Mouse (Mus musculus) stomach, embryonic 14.5 days (tissue): ENCODE results near the gene Pcnp. TPM values are rescaled to one million over a fixed set of nuclear protein-coding genes. Genes with fewer than 3 reads are reported as not detected.
"Not testable (repeated sequence)": the region's sequence is repeated elsewhere in the genome, so short reads cannot be mapped to it uniquely, and the experiment has no call there.

Source experiments
- ATAC-seq: fragments of 200-750 bp; cut with Nextera tagmentation; 2 replicates; pipeline ENCODE4 v1.8.0; 2017; ENCODE audit warnings: low read depth, moderate TSS enrichment; ENCODE audit not compliant: insufficient number of reproducible peaks, insufficient read depth, low FRiP score
- H3K27ac ChIP-seq: fragments of 300-500 bp; sonication (generic); 2 replicates; pipeline ENCODE4 v1.5.1; 2014; ENCODE audit warnings: mild to moderate bottlenecking, low read length, moderate library complexity, mixed read lengths
- H3K27me3 ChIP-seq: fragments of 300-500 bp; sonication (generic); 2 replicates; pipeline ENCODE4 v1.6.1; 2014; ENCODE audit warnings: low read length, control low read depth, mixed read lengths; ENCODE audit not compliant: control insufficient read depth, insufficient read depth
- H3K36me3 ChIP-seq: fragments of 300-500 bp; sonication (generic); 2 replicates; pipeline ENCODE4 v1.6.1; 2014; ENCODE audit warnings: mild to moderate bottlenecking, control low read depth, low read length, moderate library complexity, mixed read lengths; ENCODE audit not compliant: control insufficient read depth, insufficient read depth
- H3K4me1 ChIP-seq: fragments of 300-500 bp; sonication (generic); 2 replicates; pipeline ENCODE4 v1.6.1; 2014; ENCODE audit warnings: low read length, control low read depth, mixed read lengths; ENCODE audit not compliant: control insufficient read depth, insufficient read depth
- H3K4me2 ChIP-seq: fragments of 300-500 bp; sonication (generic); replicated peaks from 2 replicates; pipeline ENCODE4 v1.6.1; 2014; ENCODE audit warnings: low read depth, low read length, control low read depth
- H3K4me3 ChIP-seq: fragments of 300-500 bp; sonication (generic); 2 replicates; pipeline ENCODE4 v1.5.1; 2014; ENCODE audit warnings: low read depth, low read length, control low read depth
- H3K9ac ChIP-seq: fragments of 300-500 bp; sonication (generic); replicated peaks from 2 replicates; pipeline ENCODE4 v1.6.1; 2014; ENCODE audit warnings: low read depth, mild to moderate bottlenecking, control low read depth, low read length, moderate library complexity, mixed read lengths
- H3K9me3 ChIP-seq: fragments of 300-500 bp; sonication (generic); 2 replicates; pipeline ENCODE4 v1.6.1; 2016; ENCODE audit warnings: low read depth, low read length, control low read depth; ENCODE audit not compliant: control insufficient read depth
- WGBS: fragments of 180-500 bp; shearing (Covaris S2); extraction: QIAGEN DNeasy Blood & Tissue Kit; methylation state at CpG from one replicate; pipeline ENCODE4 v1.1.7; 2014; 5-methylcytosine and 5-hydroxymethylcytosine counted together
- polyA plus RNA-seq: library from polyadenylated mRNA; unstranded; fragments of >200 nt; fragmentation: Nextera tagmentation; extraction: Ambion mirVana; gene quantifications from 2 replicates; pipeline ENCODE4 v1.2.1, GENCODE M21; 2014

The Pcnp gene
- 231 and 241 TPM in 2 replicates for polyA plus RNA-seq

- WGBS = under 1% methylated on average over 39 of the region's 39 CpGs
- no peaks in the 10 kb centered on the region for H3K27me3 ChIP-seq
- peaks cover 40% of the 10 kb centered on the region for H3K36me3 ChIP-seq
- peak within 1 kb of the TSS; percentile 90 for H3K27ac ChIP-seq
- H3K9me3 ChIP-seq = no peaks in the 10 kb centered on the region
- H3K9ac ChIP-seq = peak within 1 kb of the TSS; percentile 95
- peaks cover 11% of the 10 kb centered on the region for H3K4me1 ChIP-seq
- peak within 1 kb of the TSS; percentile 72 for H3K4me2 ChIP-seq
- ATAC-seq = peak; percentile 100
- H3K4me3 ChIP-seq = peak within 1 kb of the TSS; percentile 73
These were observed at the start of gene Pcnp for GRCm38 (mm10) chr16:56029661-56030082. TSS of gene Pcnp (minus strand) at chr16:56029739.

- no peaks in the 10 kb centered on the region for H3K36me3 ChIP-seq
- 10% methylated on average over 11 of the region's 11 CpGs for WGBS
- no peaks in the 10 kb centered on the region for H3K27me3 ChIP-seq
- peak overlapping the region; percentile 56 for H3K4me2 ChIP-seq
- H3K27ac ChIP-seq = peak overlapping the region; percentile 77; the same call in 1 of the 2 replicates
- ATAC-seq = no peak
- H3K4me1 ChIP-seq = peaks cover 7% of the 10 kb centered on the region; the same call in 1 of the 2 replicates
- peak overlapping the region; percentile 68 for H3K9ac ChIP-seq
- H3K4me3 ChIP-seq = peak overlapping the region; percentile 81
- no peaks in the 10 kb centered on the region for H3K9me3 ChIP-seq
These were observed 46.8 kb upstream of the Pcnp start for GRCm38 (mm10) chr16:56076121-56076869.

- Histone ChIP-seq H3K36me3 (no peaks in the 10 kb centered on the region), H3K4me3 (peak overlapping the region; percentile 81), H3K27me3 (no peaks in the 10 kb centered on the region), H3K4me1 (peaks cover 7% of the 10 kb centered on the region; the same call in 1 of the 2 replicates), H3K4me2 (peak overlapping the region; percentile 56), H3K9ac (peak overlapping the region; percentile 68), H3K9me3 (no peaks in the 10 kb centered on the region), H3K27ac (peak overlapping the region; percentile 77)
- ATAC-seq = peak; percentile 80
- under 1% methylated on average over 51 of the region's 66 CpGs for WGBS
These were observed 45.9 kb upstream of the Pcnp start for GRCm38 (mm10) chr16:56075222-56076111.

DNA sequence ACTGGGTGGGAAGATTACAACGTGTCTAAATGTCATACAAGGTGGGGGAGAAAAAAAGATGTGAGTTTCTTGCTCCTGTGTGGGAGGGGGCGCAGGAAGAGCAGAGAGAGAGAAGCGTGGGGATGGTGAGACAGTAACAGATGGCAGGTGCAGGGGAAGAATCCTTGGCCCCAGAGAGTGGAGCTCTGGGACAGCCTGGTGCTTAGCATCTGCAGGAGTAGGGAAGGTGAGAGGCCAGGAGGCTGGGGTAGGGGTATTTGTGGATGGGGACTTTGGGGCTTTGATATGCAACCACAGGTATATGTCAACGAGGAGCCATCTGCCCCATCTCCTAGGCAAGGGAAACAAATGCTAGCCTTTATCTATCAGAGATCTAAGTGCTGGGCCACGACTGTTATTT, 45.0 kb upstream of the Pcnp start:
- peak overlapping the region; percentile 56 for H3K4me2 ChIP-seq
- no peak overlapping the region for H3K9ac ChIP-seq
- H3K27me3 ChIP-seq = no peaks in the 10 kb centered on the region
- no peak overlapping the region for H3K27ac ChIP-seq
- ATAC-seq = no peak
- WGBS = 67% methylated on average over 5 of the region's 5 CpGs
- no peak overlapping the region for H3K4me3 ChIP-seq
- H3K36me3 ChIP-seq = no peaks in the 10 kb centered on the region
- H3K9me3 ChIP-seq = no peaks in the 10 kb centered on the region
- H3K4me1 ChIP-seq = peaks cover 7% of the 10 kb centered on the region; the same call in 1 of the 2 replicates

GRCm38 (mm10) chr16:56074122-56074521, 44.6 kb upstream of the Pcnp start:
- WGBS = 95% methylated on average over 1 of the region's 1 CpGs
- peaks cover 7% of the 10 kb centered on the region; the same call in 1 of the 2 replicates for H3K4me1 ChIP-seq
- H3K9ac ChIP-seq = no peak overlapping the region
- H3K9me3 ChIP-seq = no peaks in the 10 kb centered on the region
- no peak overlapping the region for H3K4me3 ChIP-seq
- no peaks in the 10 kb centered on the region for H3K36me3 ChIP-seq
- H3K27me3 ChIP-seq = no peaks in the 10 kb centered on the region
- no peak overlapping the region for H3K4me2 ChIP-seq
- ATAC-seq = no peak
- H3K27ac ChIP-seq = no peak overlapping the region

GRCm38 (mm10) chr16:56073150-56073549, 43.6 kb upstream of the Pcnp start:
- not testable (repeated sequence) for H3K27ac ChIP-seq, H3K9ac ChIP-seq, H3K9me3 ChIP-seq, ATAC-seq, H3K4me2 ChIP-seq, H3K4me3 ChIP-seq, H3K27me3 ChIP-seq, H3K36me3 ChIP-seq, H3K4me1 ChIP-seq
- 88% methylated on average over 6 of the region's 6 CpGs for WGBS

DNA sequence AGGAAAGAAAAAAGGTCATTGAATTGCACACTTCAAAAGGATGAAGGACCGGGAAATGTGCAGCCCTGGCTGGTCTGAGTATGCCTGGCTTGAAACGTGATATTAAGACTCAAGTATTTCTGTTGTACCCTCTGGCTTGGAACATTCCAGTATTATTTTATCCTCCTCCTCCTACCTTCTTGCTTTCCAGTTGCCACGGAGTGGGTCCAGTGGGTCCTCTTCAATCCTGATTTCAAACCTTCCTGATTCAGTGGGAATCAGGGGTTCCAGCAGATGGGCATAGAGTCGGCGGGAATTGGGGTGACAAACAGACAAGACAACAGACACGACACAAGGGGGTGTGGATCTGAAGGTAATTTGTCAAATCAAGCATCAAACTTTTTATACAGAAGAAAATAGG, 43.0 kb upstream of the Pcnp start:
- peaks cover 7% of the 10 kb centered on the region; the same call in 1 of the 2 replicates for H3K4me1 ChIP-seq
- H3K9ac ChIP-seq = no peak overlapping the region
- no peak overlapping the region for H3K4me3 ChIP-seq
- no peaks in the 10 kb centered on the region for H3K27me3 ChIP-seq
- ATAC-seq = no peak
- H3K4me2 ChIP-seq = no peak overlapping the region
- no peak overlapping the region for H3K27ac ChIP-seq
- H3K9me3 ChIP-seq = no peaks in the 10 kb centered on the region
- 74% methylated on average over 6 of the region's 6 CpGs for WGBS
- no peaks in the 10 kb centered on the region for H3K36me3 ChIP-seq
